Mouse (Mus musculus) CH12.LX (cell line): ENCODE results near the gene Gm17349. TPM values are rescaled to one million over a fixed set of nuclear protein-coding genes. Genes with fewer than 3 reads are reported as not detected.

Experiments used
- DNase-seq: peaks from one replicate; pipeline ENCODE4 v3.0.0-alpha.2; 2013; ENCODE audit errors: extremely low read depth
- H3K27ac ChIP-seq: 2 replicates; pipeline ENCODE4 v1.5.1; 2012; ENCODE audit warnings: low read depth, mild to moderate bottlenecking, control low read depth, moderate library complexity; ENCODE audit not compliant: insufficient read depth
- H3K27me3 ChIP-seq: replicated peaks from 2 replicates; pipeline ENCODE3; 2012; ENCODE audit warnings: inconsistent platforms
- H3K36me3 ChIP-seq, 2 experiments: replicated peaks in 1 of 2; 2 replicates each; pipeline versions ENCODE3 to v1.6.1; 2012; ENCODE audit warnings: inconsistent platforms in 1 of 2, low read length in 1 of 2, mild to moderate bottlenecking in 1 of 2, mixed read lengths in 1 of 2, moderate library complexity in 1 of 2; ENCODE audit not compliant: control insufficient read depth in 1 of 2, insufficient read depth in 1 of 2
- H3K4me1 ChIP-seq, 2 experiments: 2 replicates each; pipeline ENCODE4 v1.6.1; 2012; ENCODE audit warnings: inconsistent platforms in 1 of 2, moderate library complexity in 1 of 2; ENCODE audit not compliant: insufficient read depth in 2 of 2, control insufficient read depth in 1 of 2
- H3K4me2 ChIP-seq: 2 replicates; pipeline ENCODE4 v1.6.1; 2012; ENCODE audit warnings: low read depth, mild to moderate bottlenecking, control low read depth; ENCODE audit not compliant: poor library complexity, insufficient read depth, severe bottlenecking
- H3K4me3 ChIP-seq, 3 experiments: fragments of 150-350 bp in 1 of 3; sonication (generic) in 1 of 3; replicated peaks in 1 of 3; 2 replicates each; pipeline versions ENCODE3 to v1.5.1; 2011 to 2012; ENCODE audit warnings: low read depth in 2 of 3, low read length in 2 of 3, mild to moderate bottlenecking in 2 of 3, moderate library complexity in 2 of 3, control low read depth in 1 of 3, improper control_type of control experiment in 1 of 3, inconsistent platforms in 1 of 3, mixed read lengths in 1 of 3; ENCODE audit not compliant: poor library complexity in 1 of 3
- H3K79me2 ChIP-seq: replicated peaks from 2 replicates; pipeline ENCODE4 v1.6.1; 2012; ENCODE audit warnings: mild to moderate bottlenecking, moderate library complexity; ENCODE audit not compliant: control insufficient read depth, poor library complexity, insufficient read depth, severe bottlenecking; ENCODE audit errors: extremely low read depth
- H3K9ac ChIP-seq: 2 replicates; pipeline ENCODE4 v1.6.1; 2012; ENCODE audit warnings: low read depth, mild to moderate bottlenecking, control low read depth, moderate library complexity; ENCODE audit not compliant: insufficient read depth
- H3K9me3 ChIP-seq: replicated peaks from 2 replicates; pipeline ENCODE3; 2012; ENCODE audit warnings: low read length, inconsistent platforms, mixed read lengths
- ELF1 ChIP-seq: IDR thresholded peaks from 2 replicates; pipeline ENCODE4 v1.6.1; 2014; ENCODE audit warnings: low read depth, mild to moderate bottlenecking, inconsistent platforms, low read length, improper control_type of control experiment
- GABPA ChIP-seq: IDR thresholded peaks from 2 replicates; pipeline ENCODE4 v1.6.1; 2012; ENCODE audit warnings: low read depth, low read length, improper control_type of control experiment, inconsistent platforms; ENCODE audit not compliant: insufficient replicate concordance
- IRF4 ChIP-seq: IDR thresholded peaks from 2 replicates; pipeline ENCODE4 v1.6.1; 2014; ENCODE audit warnings: low read depth, mild to moderate bottlenecking, inconsistent platforms, low read length, improper control_type of control experiment
- JUND ChIP-seq: conservative IDR thresholded peaks from 2 replicates; pipeline ENCODE4 v1.6.1; 2011; ENCODE audit warnings: low read depth, low read length, improper control_type of control experiment
- MAFK ChIP-seq: IDR thresholded peaks from 2 replicates; pipeline ENCODE4 v1.6.1; 2011; ENCODE audit warnings: low read length, improper control_type of control experiment; ENCODE audit not compliant: insufficient replicate concordance
- MEF2A ChIP-seq: IDR thresholded peaks from 2 replicates; pipeline ENCODE4 v1.6.1; 2014; ENCODE audit warnings: low read depth, mild to moderate bottlenecking, inconsistent platforms, low read length, improper control_type of control experiment, borderline replicate concordance
- MXI1 ChIP-seq: IDR thresholded peaks from 2 replicates; pipeline ENCODE4 v1.6.1; 2011; ENCODE audit warnings: mild to moderate bottlenecking, low read depth, low read length, improper control_type of control experiment
- MYC ChIP-seq: IDR thresholded peaks from 2 replicates; pipeline ENCODE4 v1.6.1; 2011; ENCODE audit warnings: low read depth, mild to moderate bottlenecking, improper control_type of control experiment, low read length
- POLR2A ChIP-seq: IDR thresholded peaks from 2 replicates; pipeline ENCODE4 v1.6.1; 2011; ENCODE audit warnings: low read depth, mild to moderate bottlenecking, improper control_type of control experiment, low read length
- POLR2AphosphoS2 ChIP-seq: IDR thresholded peaks from 2 replicates; pipeline ENCODE4 v1.6.1; 2011; ENCODE audit warnings: low read depth, low read length, improper control_type of control experiment
- UBTF ChIP-seq: IDR thresholded peaks from 2 replicates; pipeline ENCODE4 v1.6.1; 2012; ENCODE audit warnings: low read depth, mild to moderate bottlenecking, inconsistent platforms, low read length, improper control_type of control experiment, moderate library complexity
- USF1 ChIP-seq: IDR thresholded peaks from 2 replicates; pipeline ENCODE4 v1.6.1; 2014; ENCODE audit warnings: low read depth, mild to moderate bottlenecking, inconsistent platforms, low read length, improper control_type of control experiment
- dilution Hi-C: fragments of 300-500 bp; cut with MboI; formaldehyde crosslinking; loops from 2 replicates; pipeline ENCODE4 v1.14.3; 2020; ENCODE audit warnings: low sequenced_read_pairs; ENCODE audit not compliant: extremely low pct_unique_long_range_greater_than_20kb, extremely low pct_ligation_motif_present
- in situ Hi-C: fragments of 300-500 bp; cut with MboI; formaldehyde crosslinking; loops from 3 replicates; pipeline ENCODE4 v1.14.3; 2019; ENCODE audit warnings: low sequenced_read_pairs, low pct_ligation_motif_present, low pct_unique_long_range_greater_than_20kb, mixed read lengths
- polyA plus RNA-seq: library from polyadenylated mRNA; unstranded; fragments of >175 nt; gene quantifications from 2 replicates; pipeline ENCODE4 v1.2.1, GENCODE M21; 2012; ENCODE audit warnings: low read depth; ENCODE audit not compliant: insufficient read length
- total RNA-seq, 2 experiments: library from RNA; depleted of rRNA; stranded (reverse); fragments of 300-350 nt in 1 of 2; fragments of >200 nt in 1 of 2; gene quantifications; 2 replicates each; pipeline ENCODE4 v1.2.3; 2012 to 2014

Gm17349 gene
- total and polyA plus RNA-seq, 3 experiments: 2.1 TPM; not detected in 2

DNA sequence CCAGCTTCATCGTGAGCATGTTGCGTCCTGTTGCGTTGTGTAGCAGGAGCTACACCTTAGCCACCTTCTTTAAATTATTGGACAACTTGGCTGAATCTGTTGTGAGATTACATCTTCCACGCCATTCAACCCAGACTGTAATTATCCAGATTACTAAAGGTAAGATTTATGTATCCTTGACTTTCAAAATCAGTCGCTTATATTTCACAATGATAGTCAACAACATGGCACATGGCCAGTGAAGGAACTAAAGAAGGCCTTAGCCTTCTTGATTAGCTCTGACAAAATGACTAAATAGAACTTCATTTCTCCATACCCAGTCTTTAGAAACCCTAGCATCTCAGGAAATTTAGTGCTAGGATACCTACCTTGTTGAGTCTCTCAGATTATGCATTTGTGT is 27.9 kb upstream of the Gm17349 start:
- TF ChIP-seq POLR2A (no peak), MAFK (no peak), JUND (no peak), MXI1 (no peak), UBTF (no peak), GABPA (no peak), ELF1 (no peak), MYC (no peak), IRF4 (no peak)
- Histone ChIP-seq H3K9me3 (peaks cover 4% of the 10 kb centered on the region), H3K9ac (no peak overlapping the region), H3K36me3 (peaks cover 37 to 83% of the 10 kb centered on the region in 2 experiments), H3K27me3 (no peaks in the 10 kb centered on the region), H3K27ac (no peak overlapping the region), H3K4me2 (no peak overlapping the region), H3K79me2 (no peaks in the 10 kb centered on the region), H3K4me3 (no peak overlapping the region), H3K4me1 (peaks cover 0 to 17% of the 10 kb centered on the region in 2 experiments; a peak in 2 of 4 replicates)
- DNase-seq: no peak
- dilution Hi-C loops (no loop called here), in situ Hi-C loops (no loop called here)

DNA sequence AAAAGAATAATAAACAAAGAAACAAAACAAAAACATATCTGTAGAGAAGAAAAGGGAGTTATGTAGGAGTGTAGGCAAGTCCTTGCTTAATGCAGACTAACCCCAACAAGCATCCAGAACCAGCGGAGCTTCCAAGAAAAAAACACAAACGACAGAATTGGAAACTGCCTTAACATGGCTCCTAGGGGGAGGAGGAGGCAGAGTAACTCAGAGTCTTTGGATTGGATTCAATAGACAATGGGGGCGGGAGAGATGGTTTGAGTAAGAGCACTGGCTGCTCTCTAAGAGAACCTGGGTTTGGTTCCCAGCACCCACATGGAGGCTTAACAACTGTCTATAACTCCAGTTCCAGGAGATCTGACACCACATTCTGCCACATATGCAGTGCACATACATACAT is 26.4 kb upstream of the Gm17349 start:
- Histone ChIP-seq H3K4me1 (peaks cover 0 to 10% of the 10 kb centered on the region in 2 experiments; a peak in 2 of 4 replicates), H3K27me3 (no peaks in the 10 kb centered on the region), H3K27ac (no peak overlapping the region), H3K79me2 (peaks cover 3% of the 10 kb centered on the region; the same call in 1 of the 2 replicates), H3K36me3 (peaks cover 32 to 79% of the 10 kb centered on the region in 2 experiments), H3K9me3 (peaks cover 4% of the 10 kb centered on the region), H3K4me2 (no peak overlapping the region), H3K4me3 (no peak overlapping the region), H3K9ac (no peak overlapping the region)
- DNase-seq: no peak
- TF ChIP-seq POLR2AphosphoS2 (peak; percentile 57; the same call in 1 of the 2 replicates), USF1 (no peak)
- dilution Hi-C loops (no loop called here), in situ Hi-C loops (no loop called here)

DNA sequence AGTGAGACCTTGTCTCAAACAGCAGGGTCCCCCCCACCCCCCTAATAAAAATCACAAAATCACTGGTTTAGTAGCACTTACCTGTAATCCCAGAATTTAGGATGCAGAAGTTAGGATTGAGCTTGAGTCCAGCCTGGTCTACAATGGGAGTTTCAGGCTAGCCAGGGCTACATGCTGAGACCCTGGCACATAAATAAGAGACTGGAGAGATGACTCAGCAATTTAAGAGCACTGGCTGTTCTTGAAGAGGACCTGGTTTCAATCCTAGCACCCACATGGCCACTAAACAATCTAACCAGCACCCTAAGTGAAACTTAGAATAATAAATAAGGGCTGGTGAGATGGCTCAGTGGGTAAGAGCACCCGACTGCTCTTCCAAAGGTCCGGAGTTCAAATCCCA is 25.9 kb upstream of the Gm17349 start:
- Histone ChIP-seq H3K4me3 (no peak overlapping the region), H3K27ac (no peak overlapping the region), H3K27me3 (no peaks in the 10 kb centered on the region), H3K79me2 (peaks cover 8% of the 10 kb centered on the region; the same call in 1 of the 2 replicates), H3K4me1 (peaks cover 0 to 11% of the 10 kb centered on the region in 2 experiments; a peak in 2 of 4 replicates), H3K9me3 (peaks cover 4% of the 10 kb centered on the region), H3K9ac (no peak overlapping the region), H3K4me2 (no peak overlapping the region), H3K36me3 (peaks cover 27 to 73% of the 10 kb centered on the region in 2 experiments)
- in situ Hi-C loops (no loop called here), dilution Hi-C loops (no loop called here)
- DNase-seq: no peak
- TF ChIP-seq MEF2A (no peak), MAFK (peak; percentile 82)
